Mouse (Mus musculus): ENCODE measurements at regions not wholly inside any gene's neighbourhood (a gene's known extent, or its start where the extent isn't known, plus 50 kb on each side); places are given as distances from the start of the nearest gene placed in this dataset.

DNA sequence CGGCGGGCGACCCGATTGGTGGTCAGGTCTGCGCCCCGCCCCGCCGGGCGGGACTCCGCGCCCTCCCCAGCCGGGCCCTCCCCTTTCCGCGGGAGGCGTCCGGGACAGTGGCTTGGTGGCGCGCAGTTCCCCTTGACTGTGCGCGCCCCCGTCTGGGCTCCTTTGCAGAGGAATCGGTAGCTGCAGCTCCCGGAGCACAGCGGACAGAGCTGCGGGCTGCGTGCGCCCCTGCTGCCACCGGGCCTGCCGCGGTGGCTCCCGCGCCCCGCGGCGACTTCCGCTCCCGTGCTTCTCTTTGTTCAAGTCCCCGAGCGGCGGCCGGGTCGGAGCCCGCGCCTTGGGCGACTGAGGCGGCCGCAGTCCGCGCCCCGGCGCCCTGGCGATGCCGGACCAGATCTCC lies 566.6 kb upstream of the Gm21863 start:
- peak; percentile 12 to 49 for DNase-seq (ENCODE audit: low spot score in 2 of 2)

Measured in spleen, postnatal 4 days (tissue).